In the genomic region with DNA sequence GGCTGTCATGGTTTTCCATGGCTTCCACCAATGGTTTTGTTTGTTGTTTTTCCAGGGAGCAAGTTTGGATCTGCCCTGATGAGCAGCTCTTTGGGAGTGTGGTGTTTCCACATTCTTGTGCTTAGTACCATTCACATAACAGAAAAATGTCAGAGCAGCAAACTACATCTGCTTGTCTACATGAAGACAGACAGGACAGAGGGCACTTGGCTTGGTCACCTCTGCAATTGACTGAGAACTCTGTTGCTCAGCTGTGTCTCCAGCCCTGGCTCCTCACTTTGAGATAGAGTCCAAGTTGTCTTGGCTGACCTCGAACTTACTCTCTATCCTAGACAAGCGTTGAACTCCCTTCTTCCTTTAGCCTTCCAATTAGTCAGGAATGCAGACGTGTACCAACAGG, we compare ENCODE assay signal across 22 mouse cellular contexts. TPM values are rescaled to one million over a fixed set of nuclear protein-coding genes. Genes with fewer than 3 reads are reported as not detected.
A peak's percentile ranks its signal among the peaks of the same experiment; 100 is the strongest.
DNase-seq lines count a peak whose midpoint lies in the region; ATAC-seq and TF ChIP-seq lines count a peak whose summit lies in the region.
"Had no signal": no experiment of that assay in that cellular context is flagged by ENCODE, and none has a peak within 500 bp of the region (broad histone marks: within the 10 kb centered on the region; RNA-seq: fewer than 3 reads in every experiment).

No protein-coding gene starts in this region.

- H3K27me3 ChIP-seq in heart, embryonic 10.5 days (ENCODE audit: insufficient read depth, poor library complexity, severe bottlenecking), result no peaks in the 10 kb centered on the region
- H3K27me3 ChIP-seq in heart, embryonic 14.5 days (ENCODE audit: control insufficient read depth, insufficient read depth, low read length), result no peaks in the 10 kb centered on the region
- H3K27me3 ChIP-seq in Patski, result no peaks in the 10 kb centered on the region
- H3K27me3 ChIP-seq: embryonic facial prominence, embryonic 13.5 days; forebrain, embryonic 12.5 days; hindbrain, embryonic 12.5 days had no signal

- peak overlapping the region; percentile 74 for H3K4me2 ChIP-seq in heart, embryonic 14.5 days (ENCODE audit: low read length)
- H3K4me2 ChIP-seq: embryonic facial prominence, embryonic 13.5 days; forebrain, embryonic 12.5 days; hindbrain, embryonic 12.5 days had no signal

- peaks cover 32% of the 10 kb centered on the region for H3K4me1 ChIP-seq in heart, embryonic 10.5 days
- H3K4me1 ChIP-seq in heart, embryonic 14.5 days (ENCODE audit: control insufficient read depth in 2 of 2, insufficient read depth in 2 of 2, low read length in 2 of 2), result peaks cover 12 to 34% of the 10 kb centered on the region in 2 experiments
- H3K4me1 ChIP-seq: embryonic facial prominence, embryonic 13.5 days; forebrain, embryonic 12.5 days; hindbrain, embryonic 12.5 days had no signal

- no peaks in the 10 kb centered on the region for H3K9me3 ChIP-seq in heart, embryonic 10.5 days
- H3K9me3 ChIP-seq in heart, embryonic 14.5 days (ENCODE audit: control insufficient read depth, low read length), result no peaks in the 10 kb centered on the region
- H3K9me3 ChIP-seq: embryonic facial prominence, embryonic 13.5 days; forebrain, embryonic 12.5 days; hindbrain, embryonic 12.5 days had no signal

- H3K27ac ChIP-seq in heart, embryonic 10.5 days, result 0 out of 2 replicates have a peak overlapping the region, but pooled peaks have one; percentile 42
- H3K27ac ChIP-seq in heart, embryonic 14.5 days (replicated peaks in 1 of 2; ENCODE audit: control insufficient read depth in 1 of 2, insufficient read depth in 1 of 2, low read depth in 2 of 2, low read length in 2 of 2), result peak overlapping the region in 1 of 2 experiments; percentile 98; a peak in 1 of 4 replicates
- H3K27ac ChIP-seq: embryonic facial prominence, embryonic 13.5 days; forebrain, embryonic 12.5 days; hindbrain, embryonic 12.5 days had no signal

- in situ Hi-C loops in Patski (cut with MboI; ENCODE audit: low pct_unique_long_range_greater_than_20kb), result no loop called here

- H3K4me3 ChIP-seq in heart, embryonic 10.5 days, result peak overlapping the region; percentile 60; the same call in 1 of the 2 replicates
- no peak overlapping the region for H3K4me3 ChIP-seq in heart, embryonic 14.5 days (ENCODE audit: control insufficient read depth in 1 of 2, insufficient read depth in 1 of 2, low read depth in 1 of 2, low read length in 2 of 2)
- H3K4me3 ChIP-seq: embryonic facial prominence, embryonic 13.5 days; forebrain, embryonic 12.5 days; hindbrain, embryonic 12.5 days had no signal

- TF ChIP-seq CTCF in Patski (IDR thresholded peaks at IDR 0.05), result no peak

- peaks cover 38% of the 10 kb centered on the region for H3K36me3 ChIP-seq in heart, embryonic 10.5 days
- H3K36me3 ChIP-seq in heart, embryonic 14.5 days (ENCODE audit: control insufficient read depth, insufficient read depth, low read length), result peaks cover 52% of the 10 kb centered on the region
- H3K36me3 ChIP-seq: embryonic facial prominence, embryonic 13.5 days; forebrain, embryonic 12.5 days; hindbrain, embryonic 12.5 days had no signal

- ATAC-seq in heart, embryonic 14.5 days (ENCODE audit: insufficient number of reproducible peaks, insufficient read depth, low FRiP score, low read depth), result no peak
- peak; percentile 44 for ATAC-seq in Patski
- ATAC-seq in inflammation-experienced regulatory T-cells, adult 6 months, result no peak
- ATAC-seq: forebrain, embryonic 16.5 days; hindbrain, embryonic 16.5 days had no signal

- 65% methylated on average over 3 of the region's 3 CpGs for WGBS in heart, embryonic 10.5 days
- 59% methylated on average over 3 of the region's 3 CpGs for WGBS in heart, embryonic 14.5 days

- intact Hi-C loops in heart, postnatal 10 days (cut with DNase I), result no loop called here

- POLR2A ChIA-PET in Patski (lab: Charles Lee), result interaction anchor here (0.6 kb wide), 1 partner anchor 40 kb away, joined by 4 read pairs; no protein-coding TSS in a partner anchor

- DNase-seq in heart, embryonic 10.5 days (ENCODE audit: low spot score), result no peak
- DNase-seq in heart, postnatal 10 days, result no peak
- DNase-seq in heart, adult 8-10 months (ENCODE audit: low spot score), result no peak
- DNase-seq in Patski (ENCODE audit: low read depth, low spot score), result no peak
- DNase-seq in adipocyte (ENCODE audit: low spot score), result peak; percentile 39
- DNase-seq in adrenal gland, postnatal 36 days, result no peak
- DNase-seq: cerebellum, adult 18-20 months; cerebellum, adult 9-11 months; cerebellum, postnatal 36 days; kidney, adult 11 months; kidney, adult 9 months had no signal

- H3K9ac ChIP-seq in heart, embryonic 14.5 days (ENCODE audit: low read length), result no peak overlapping the region
- H3K9ac ChIP-seq: embryonic facial prominence, embryonic 13.5 days; forebrain, embryonic 12.5 days; hindbrain, embryonic 12.5 days had no signal

- CTCF ChIA-PET in Patski (lab: Charles Lee), result interaction anchor here (0.6 to 2.0 kb wide), 4 partner anchors 13 to 72 kb away, joined by 3 to 5 read pairs (median 4); no protein-coding TSS in a partner anchor

RNA-seq across cellular contexts. Expression of a gene that starts 4.8 kb away (rescaled TPM):
- polyA plus RNA-seq in heart, embryonic 10.5 days (2016; fragmentation: Nextera tagmentation; extraction: Ambion mirVana), result 19.9 and 36.7 TPM in 2 replicates
- 100 to 1,000 TPM; 278 to 346 TPM for total RNA-seq in heart, postnatal 10 days (2021)
- polyA plus RNA-seq in heart, embryonic 14.5 days (2014; fragmentation: Nextera tagmentation; extraction: Ambion mirVana), result 54.6 and 56.9 TPM in 2 replicates
- total RNA-seq in heart, adult 8-10 months (2022), result 100 to 1,000 TPM; 758 to 914 (median 862) TPM
- not detected for polyA plus RNA-seq in Patski (2021)
- total RNA-seq in adrenal gland, postnatal 36 days (2021), result under 1 TPM in 1 of 2 experiments, not detected in 1; 0.26 TPM
- polyA plus RNA-seq in inflammation-experienced regulatory T-cells, adult 6 months (2017; shearing (Covaris generic)), result not detected
- total RNA-seq: ES-E14; granulocyte monocyte progenitor cell, adult 5-6 weeks had no signal
- polyA plus RNA-seq: forebrain, embryonic 12.5 days; forebrain, embryonic 16.5 days; frontal cortex, adult 2 months; hindbrain, embryonic 12.5 days; hindbrain, embryonic 16.5 days; intestine, embryonic 14.5 days had no signal

Comparison
In these comparisons a context has a peak if more than half of its experiments do, and no peak if none do; other contexts are left out.
1. RNA of a gene that starts 4.8 kb away (polyA plus RNA-seq): 54.6 to 56.9 TPM in heart, embryonic 14.5 days and 19.9 to 36.7 TPM in heart, embryonic 10.5 days; not detected in Patski (single experiment) and not detected in inflammation-experienced regulatory T-cells, adult 6 months; every median in the first group is over 10 times any median in the second.